Mouse (Mus musculus): Measurements from ENCODE around the gene Shmt1.
"Not testable (repeated sequence)": the region's sequence is repeated elsewhere in the genome, so short reads cannot be mapped to it uniquely, and the experiment has no call there.

Gene Shmt1

GRCm38 (mm10) chr11:60811618-60812017 is at the start of gene Shmt1:
Shmt1 (minus strand) TSS chr11:60811718.
- in situ Hi-C loops (cut with MboI; ENCODE audit: unreplicated experiment in 2 of 2), result not testable (repeated sequence)

- in situ Hi-C loops (cut with MboI; ENCODE audit: unreplicated experiment in 2 of 2), result no loop called here
These were observed 45.1 kb upstream of the Shmt1 start for GRCm38 (mm10) chr11:60856587-60856986.

GRCm38 (mm10) chr11:60845415-60845814 is 33.9 kb upstream of the Shmt1 start:
- in situ Hi-C loops (cut with MboI; ENCODE audit: unreplicated experiment in 2 of 2), result loop anchor here in 1 of 2 experiments (25.0 kb wide), 1 partner anchor 283 kb away; no protein-coding TSS in a partner anchor

GRCm38 (mm10) chr11:60843412-60843811 is 31.9 kb upstream of the Shmt1 start:
- in situ Hi-C loops (cut with MboI; ENCODE audit: unreplicated experiment in 2 of 2), result loop anchor here in 1 of 2 experiments (25.0 kb wide), 1 partner anchor 281 kb away; no protein-coding TSS in a partner anchor

GRCm38 (mm10) chr11:60841467-60842200 is 30.1 kb upstream of the Shmt1 start:
- in situ Hi-C loops (cut with MboI; ENCODE audit: unreplicated experiment in 2 of 2), result loop anchor here in 1 of 2 experiments (25.0 kb wide), 1 partner anchor 279 kb away; no protein-coding TSS in a partner anchor

GRCm38 (mm10) chr11:60837644-60838406 is 26.3 kb upstream of the Shmt1 start:
- in situ Hi-C loops (cut with MboI; ENCODE audit: unreplicated experiment in 2 of 2), result loop anchor here in 1 of 2 experiments (25.0 kb wide), 1 partner anchor 276 kb away; no protein-coding TSS in a partner anchor

GRCm38 (mm10) chr11:60836897-60837296 is 25.4 kb upstream of the Shmt1 start:
- in situ Hi-C loops (cut with MboI; ENCODE audit: unreplicated experiment in 2 of 2), result loop anchor here in 1 of 2 experiments (25.0 kb wide), 1 partner anchor 275 kb away; no protein-coding TSS in a partner anchor

- in situ Hi-C loops (cut with MboI; ENCODE audit: unreplicated experiment in 2 of 2), result loop anchor here in 1 of 2 experiments (25.0 kb wide), 1 partner anchor 268 kb away; no protein-coding TSS in a partner anchor
These were observed 19.0 kb upstream of the Shmt1 start, which contains the start of gene Dhrs7b for GRCm38 (mm10) chr11:60830433-60831052. Dhrs7b (plus strand) TSS chr11:60830631.

GRCm38 (mm10) chr11:60828903-60829302 is 17.4 kb upstream of the Shmt1 start:
- in situ Hi-C loops (cut with MboI; ENCODE audit: unreplicated experiment in 2 of 2), result loop anchor here (5.0 to 25.0 kb wide), 3 partner anchors 92 to 267 kb away; partner anchors contain the start of gene Llgl1 (in 2 of the 2)

- in situ Hi-C loops (cut with MboI; ENCODE audit: unreplicated experiment in 2 of 2), result loop anchor here (5.0 to 25.0 kb wide), 3 partner anchors 90 to 265 kb away; partner anchors contain the start of gene Llgl1 (in 2 of the 2)
These were observed 15.9 kb upstream of the Shmt1 start for GRCm38 (mm10) chr11:60827241-60827945.

- in situ Hi-C loops (cut with MboI; ENCODE audit: unreplicated experiment in 2 of 2), result loop anchor here (5.0 to 25.0 kb wide), 3 partner anchors 89 to 264 kb away; partner anchors contain the start of gene Llgl1 (in 2 of the 2)
These were observed 15.2 kb upstream of the Shmt1 start for GRCm38 (mm10) chr11:60826700-60827099.

- in situ Hi-C loops (cut with MboI; ENCODE audit: unreplicated experiment in 2 of 2), result loop anchor here (5.0 to 25.0 kb wide), 3 partner anchors 88 to 263 kb away; partner anchors contain the start of gene Llgl1 (in 2 of the 2)
These were observed 13.7 kb upstream of the Shmt1 start for GRCm38 (mm10) chr11:60825191-60825590.

GRCm38 (mm10) chr11:60823771-60824170 is 12.3 kb upstream of the Shmt1 start:
- in situ Hi-C loops (cut with MboI; ENCODE audit: unreplicated experiment in 2 of 2), result no loop called here

GRCm38 (mm10) chr11:60816398-60816797 is 4.9 kb upstream of the Shmt1 start:
- in situ Hi-C loops (cut with MboI; ENCODE audit: unreplicated experiment in 2 of 2), result no loop called here

- in situ Hi-C loops (cut with MboI; ENCODE audit: unreplicated experiment in 2 of 2), result no loop called here
These were observed 461 bp downstream of the Shmt1 start for GRCm38 (mm10) chr11:60811054-60811460.

GRCm38 (mm10) chr11:60810046-60810965 is 1.2 kb downstream of the Shmt1 start:
- in situ Hi-C loops (cut with MboI; ENCODE audit: unreplicated experiment in 2 of 2), result no loop called here

GRCm38 (mm10) chr11:60809546-60809945 is 2.0 kb downstream of the Shmt1 start:
- in situ Hi-C loops (cut with MboI; ENCODE audit: unreplicated experiment in 2 of 2), result no loop called here

- in situ Hi-C loops (cut with MboI; ENCODE audit: unreplicated experiment in 2 of 2), result no loop called here
These were observed 3.0 kb downstream of the Shmt1 start for GRCm38 (mm10) chr11:60808286-60809070.

Data from v-Abl transformed pro-B cells (cell line).